Mouse (Mus musculus) cerebellum, adult 2 months (tissue): ENCODE results near the gene Pak6.

Source experiments
- CTCF ChIP-seq: fragments of 200-500 bp; IDR thresholded peaks from 2 replicates; pipeline ENCODE4 v1.5.1; 2011; ENCODE audit warnings: low read depth, mild to moderate bottlenecking, control low read depth, low read length, moderate library complexity, borderline replicate concordance; ENCODE audit not compliant: insufficient read depth
- POLR2A ChIP-seq: fragments of 200-500 bp; IDR thresholded peaks from 2 replicates; pipeline ENCODE4 v1.6.1; 2011; ENCODE audit warnings: low read length, control low read depth, borderline replicate concordance; ENCODE audit not compliant: insufficient read depth

- TF ChIP-seq POLR2A (no peak), CTCF (no peak)
These were observed 83.1 kb downstream of the Pak6 start for GRCm38 (mm10) chr2:118745915-118746901.
